Mouse (Mus musculus) neural tube, embryonic 12.5 days (tissue): Measurements from ENCODE around the gene Gm5426. TPM values are rescaled to one million over a fixed set of nuclear protein-coding genes. Genes with fewer than 3 reads are reported as not detected.
"Not testable (repeated sequence)": the region's sequence is repeated elsewhere in the genome, so short reads cannot be mapped to it uniquely, and the experiment has no call there.

Experiments
- ATAC-seq: fragments of 200-750 bp; cut with Nextera tagmentation; 2 replicates; pipeline ENCODE4 v1.8.0; 2017; ENCODE audit warnings: low read depth, mild to moderate bottlenecking, moderate TSS enrichment, moderate library complexity; ENCODE audit not compliant: low FRiP score
- H3K27ac ChIP-seq: fragments of 300-500 bp; sonication (generic); 2 replicates; pipeline ENCODE4 v1.5.1; 2016
- H3K27me3 ChIP-seq: fragments of 300-500 bp; sonication (generic); replicated peaks from 2 replicates; pipeline ENCODE4 v1.6.1; 2016; ENCODE audit warnings: mild to moderate bottlenecking
- H3K36me3 ChIP-seq: fragments of 300-500 bp; sonication (generic); 2 replicates; pipeline ENCODE4 v1.6.1; 2016; ENCODE audit warnings: mild to moderate bottlenecking
- H3K4me1 ChIP-seq: fragments of 300-500 bp; sonication (generic); 2 replicates; pipeline ENCODE4 v1.6.1; 2016
- H3K4me2 ChIP-seq: fragments of 300-500 bp; sonication (generic); replicated peaks from 2 replicates; pipeline ENCODE4 v1.6.1; 2016; ENCODE audit warnings: mild to moderate bottlenecking
- H3K4me3 ChIP-seq: fragments of 300-500 bp; sonication (generic); 2 replicates; pipeline ENCODE4 v1.5.1; 2016
- H3K9ac ChIP-seq: fragments of 300-500 bp; sonication (generic); 2 replicates; pipeline ENCODE4 v1.6.1; 2016; ENCODE audit warnings: mild to moderate bottlenecking
- H3K9me3 ChIP-seq: fragments of 300-500 bp; sonication (generic); 2 replicates; pipeline ENCODE4 v1.6.1; 2016; ENCODE audit warnings: mild to moderate bottlenecking
- WGBS: fragments of 180-500 bp; shearing (Covaris S2); methylation state at CpG from one replicate; pipeline ENCODE4 v1.1.7; 2016; 5-methylcytosine and 5-hydroxymethylcytosine counted together
- polyA plus RNA-seq: library from polyadenylated mRNA; unstranded; fragments of >200 nt; fragmentation: Nextera tagmentation; extraction: Ambion mirVana; gene quantifications from 2 replicates; pipeline ENCODE4 v1.2.1, GENCODE M21; 2016

Gene Gm5426
- polyA plus RNA-seq, 1 experiment from 2014 or later = not detected

GRCm38 (mm10) chr10:96120821-96121220 is 15.6 kb upstream of the Gm5426 start:
- Histone ChIP-seq H3K36me3 (no peaks in the 10 kb centered on the region), H3K4me1 (no peaks in the 10 kb centered on the region), H3K4me3 (no peak overlapping the region), H3K9ac (no peak overlapping the region), H3K27ac (no peak overlapping the region), H3K9me3 (no peaks in the 10 kb centered on the region), H3K27me3 (no peaks in the 10 kb centered on the region), H3K4me2 (no peak overlapping the region)
- WGBS = 92% methylated on average over 2 of the region's 2 CpGs
- ATAC-seq = no peak

- H3K4me2 ChIP-seq = no peak overlapping the region
- WGBS = 78% methylated on average over 4 of the region's 4 CpGs
These were observed 15.0 kb upstream of the Gm5426 start for GRCm38 (mm10) chr10:96121249-96122010.

DNA sequence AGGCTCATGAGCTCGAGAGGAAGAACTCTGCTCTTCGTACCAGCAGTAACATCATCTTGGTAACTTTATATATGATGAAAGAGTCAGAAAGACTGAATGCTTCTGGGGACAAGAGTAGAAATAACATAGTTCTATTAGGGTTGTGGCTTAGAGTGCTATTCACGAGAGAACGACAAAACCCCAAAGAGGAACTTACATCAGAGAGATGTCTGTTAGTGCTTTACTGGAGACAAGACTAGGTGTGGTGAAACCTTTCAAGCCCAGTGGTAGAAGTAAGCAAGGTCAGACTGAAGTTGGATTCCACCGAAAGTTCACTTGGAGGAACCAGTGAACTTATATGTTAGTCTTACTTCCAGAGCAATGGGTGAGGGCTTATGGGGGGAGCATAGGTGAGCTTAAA is 12.5 kb upstream of the Gm5426 start:
- Histone ChIP-seq H3K4me3 (no peak overlapping the region), H3K4me1 (no peaks in the 10 kb centered on the region), H3K36me3 (no peaks in the 10 kb centered on the region), H3K27ac (no peak overlapping the region), H3K9me3 (no peaks in the 10 kb centered on the region), H3K4me2 (no peak overlapping the region), H3K9ac (no peak overlapping the region), H3K27me3 (no peaks in the 10 kb centered on the region)
- no peak for ATAC-seq
- WGBS = 90% methylated on average over 5 of the region's 5 CpGs

More at GRCm38 (mm10) chr10:96121249-96122010, 15.0 kb upstream of the Gm5426 start:
- no peak for ATAC-seq
- H3K9me3 ChIP-seq = no peaks in the 10 kb centered on the region
- no peaks in the 10 kb centered on the region for H3K27me3 ChIP-seq
- H3K4me1 ChIP-seq = no peaks in the 10 kb centered on the region
- no peak overlapping the region for H3K27ac ChIP-seq
- no peak overlapping the region for H3K4me3 ChIP-seq
- H3K36me3 ChIP-seq = no peaks in the 10 kb centered on the region
- H3K9ac ChIP-seq = no peak overlapping the region

GRCm38 (mm10) chr10:96124290-96124689 is 12.1 kb upstream of the Gm5426 start:
- H3K4me1 ChIP-seq = no peaks in the 10 kb centered on the region
- no peaks in the 10 kb centered on the region for H3K9me3 ChIP-seq
- no peaks in the 10 kb centered on the region for H3K27me3 ChIP-seq
- ATAC-seq = no peak
- WGBS = 85% methylated on average over 1 of the region's 1 CpGs
- no peaks in the 10 kb centered on the region for H3K36me3 ChIP-seq
- H3K9ac ChIP-seq = no peak overlapping the region
- no peak overlapping the region for H3K4me2 ChIP-seq
- no peak overlapping the region for H3K4me3 ChIP-seq
- H3K27ac ChIP-seq = no peak overlapping the region

DNA sequence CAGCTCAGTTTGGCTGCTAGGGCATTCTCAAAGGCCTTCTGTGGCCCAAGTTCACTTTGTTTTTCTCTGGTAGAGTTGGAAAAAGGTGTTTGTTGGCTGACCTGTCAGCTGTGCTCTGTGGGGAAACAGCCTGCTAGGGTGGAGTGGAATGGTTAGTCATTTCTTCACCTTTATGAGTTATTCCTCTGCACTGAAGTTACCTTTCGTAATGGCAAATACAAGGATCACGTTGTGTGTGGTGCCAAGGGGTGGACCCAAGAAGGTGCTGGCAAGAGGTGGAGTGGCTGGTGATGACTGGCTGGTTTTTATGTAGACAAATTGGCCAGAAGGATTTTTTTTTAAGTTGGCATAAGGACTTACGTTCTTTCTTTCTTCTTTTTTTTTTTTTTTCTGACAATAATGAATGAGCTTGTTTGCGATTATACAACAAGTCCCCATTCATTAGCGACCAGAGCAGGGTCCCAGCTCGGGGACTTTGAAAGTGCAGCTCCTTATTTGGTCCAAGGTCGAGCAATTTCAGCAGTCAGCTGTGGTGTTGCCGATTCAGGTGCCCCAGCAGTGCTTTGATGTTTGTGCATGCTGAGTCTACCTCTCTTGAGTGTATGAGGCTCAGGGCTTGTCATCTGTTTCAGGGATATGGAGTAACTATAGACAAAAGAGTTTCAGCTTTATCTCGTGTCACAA is 10.5 kb upstream of the Gm5426 start:
- no peak overlapping the region for H3K4me2 ChIP-seq
- H3K27me3 ChIP-seq = no peaks in the 10 kb centered on the region
- no peak for ATAC-seq
- H3K27ac ChIP-seq = no peak overlapping the region
- WGBS = 67% methylated on average over 9 of the region's 9 CpGs
- H3K9ac ChIP-seq = no peak overlapping the region
- no peaks in the 10 kb centered on the region for H3K4me1 ChIP-seq
- no peaks in the 10 kb centered on the region for H3K36me3 ChIP-seq
- no peak overlapping the region for H3K4me3 ChIP-seq
- no peaks in the 10 kb centered on the region for H3K9me3 ChIP-seq

GRCm38 (mm10) chr10:96129213-96129612 is 7.2 kb upstream of the Gm5426 start:
- Histone ChIP-seq H3K27ac (no peak overlapping the region), H3K9me3 (no peaks in the 10 kb centered on the region), H3K9ac (no peak overlapping the region), H3K36me3 (no peaks in the 10 kb centered on the region), H3K27me3 (no peaks in the 10 kb centered on the region), H3K4me3 (no peak overlapping the region), H3K4me1 (no peaks in the 10 kb centered on the region), H3K4me2 (no peak overlapping the region)
- no peak for ATAC-seq
- WGBS = 88% methylated on average over 2 of the region's 2 CpGs

DNA sequence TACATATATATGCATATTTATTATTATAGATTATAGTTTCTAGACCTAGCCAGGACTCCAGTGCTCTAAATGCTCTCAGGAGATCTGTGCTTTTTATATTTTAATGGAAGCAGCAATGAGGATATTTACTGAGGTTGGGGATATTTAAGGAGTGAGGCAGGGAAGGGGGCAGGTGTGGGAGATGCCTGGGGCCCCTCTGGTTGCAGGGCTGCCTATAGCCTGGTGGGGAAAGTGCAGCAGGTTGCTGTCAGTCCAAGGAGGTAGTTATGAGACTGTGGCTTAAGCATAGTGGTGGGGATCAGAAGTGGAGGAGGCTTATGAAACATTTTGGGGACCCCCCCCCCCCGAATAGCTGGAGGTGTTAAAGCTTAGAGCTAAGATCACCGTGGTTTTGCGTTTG is 6.0 kb upstream of the Gm5426 start:
- ATAC-seq = no peak
- Histone ChIP-seq H3K4me3 (no peak overlapping the region), H3K27ac (no peak overlapping the region), H3K9ac (no peak overlapping the region), H3K9me3 (no peaks in the 10 kb centered on the region), H3K36me3 (no peaks in the 10 kb centered on the region), H3K4me1 (no peaks in the 10 kb centered on the region), H3K4me2 (no peak overlapping the region), H3K27me3 (no peaks in the 10 kb centered on the region)
- WGBS = 93% methylated on average over 3 of the region's 3 CpGs

GRCm38 (mm10) chr10:96131112-96131511 is 5.3 kb upstream of the Gm5426 start:
- 96% methylated on average over 6 of the region's 6 CpGs for WGBS
- H3K27me3 ChIP-seq = no peaks in the 10 kb centered on the region
- H3K4me1 ChIP-seq = no peaks in the 10 kb centered on the region
- no peak overlapping the region for H3K9ac ChIP-seq
- H3K36me3 ChIP-seq = no peaks in the 10 kb centered on the region
- H3K4me2 ChIP-seq = no peak overlapping the region
- no peak overlapping the region for H3K27ac ChIP-seq
- no peaks in the 10 kb centered on the region for H3K9me3 ChIP-seq
- no peak for ATAC-seq
- no peak overlapping the region for H3K4me3 ChIP-seq

GRCm38 (mm10) chr10:96132161-96132560 is 4.2 kb upstream of the Gm5426 start:
- Histone ChIP-seq H3K9me3 (no peaks in the 10 kb centered on the region), H3K4me3 (no peak overlapping the region), H3K27ac (no peak overlapping the region), H3K4me1 (no peaks in the 10 kb centered on the region), H3K4me2 (no peak overlapping the region), H3K27me3 (no peaks in the 10 kb centered on the region), H3K9ac (no peak overlapping the region), H3K36me3 (no peaks in the 10 kb centered on the region)
- WGBS = 42% methylated on average over 6 of the region's 6 CpGs
- no peak for ATAC-seq

DNA sequence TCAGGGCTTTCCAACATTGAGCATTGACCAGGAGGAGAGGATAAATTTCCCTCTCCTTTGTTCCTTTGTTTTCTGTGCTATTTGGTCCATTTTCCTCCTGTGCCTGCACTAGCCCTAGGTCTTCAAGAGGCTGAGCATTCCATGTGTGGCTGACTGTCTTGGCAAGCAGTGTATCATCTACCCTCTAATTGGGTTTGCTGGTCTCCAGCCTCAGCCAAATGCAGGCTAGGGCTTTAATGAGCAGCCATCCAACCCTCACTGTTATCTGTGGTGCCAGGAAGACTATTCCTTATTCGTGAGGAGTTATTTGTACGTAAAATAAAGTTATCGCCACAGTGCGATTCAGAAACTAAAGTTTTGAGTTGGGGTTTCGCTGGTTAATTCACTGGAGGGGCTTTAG is 2.2 kb downstream of the Gm5426 start:
- Histone ChIP-seq H3K4me1 (no peaks in the 10 kb centered on the region), H3K4me2 (no peak overlapping the region), H3K9me3 (no peaks in the 10 kb centered on the region), H3K4me3 (no peak overlapping the region), H3K27me3 (no peaks in the 10 kb centered on the region), H3K9ac (no peak overlapping the region), H3K27ac (no peak overlapping the region), H3K36me3 (no peaks in the 10 kb centered on the region)
- no peak for ATAC-seq
- WGBS = 95% methylated on average over 5 of the region's 5 CpGs

- not testable (repeated sequence) for H3K9ac ChIP-seq, H3K27ac ChIP-seq, ATAC-seq, H3K4me2 ChIP-seq, H3K9me3 ChIP-seq, H3K4me1 ChIP-seq, H3K4me3 ChIP-seq, H3K36me3 ChIP-seq, H3K27me3 ChIP-seq
- 96% methylated on average over 4 of the region's 4 CpGs for WGBS
These were observed 2.9 kb downstream of the Gm5426 start for GRCm38 (mm10) chr10:96139274-96139673.

DNA sequence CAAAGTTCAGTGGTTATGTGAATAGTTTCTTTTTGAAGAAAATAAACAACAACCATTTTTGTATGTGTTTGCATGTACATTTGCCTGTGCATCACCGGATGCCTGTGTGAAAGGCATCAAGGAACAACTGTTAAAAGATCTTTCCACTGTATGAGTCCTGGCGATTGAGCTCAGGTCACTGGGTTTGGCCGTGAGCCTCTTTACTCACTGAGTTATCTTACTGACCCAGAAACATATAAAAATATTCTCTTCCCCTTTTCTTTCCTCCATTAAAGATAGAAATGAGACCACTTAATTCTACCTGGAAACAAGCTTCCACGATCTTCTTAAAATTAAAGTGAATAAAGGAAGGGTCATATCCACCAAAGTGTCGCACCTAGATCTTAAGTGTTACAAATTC is 10.2 kb downstream of the Gm5426 start:
- H3K4me3 ChIP-seq = no peak overlapping the region
- H3K9me3 ChIP-seq = no peaks in the 10 kb centered on the region
- H3K27me3 ChIP-seq = no peaks in the 10 kb centered on the region
- peaks cover 8% of the 10 kb centered on the region; the same call in 1 of the 2 replicates for H3K4me1 ChIP-seq
- no peak overlapping the region for H3K4me2 ChIP-seq
- H3K27ac ChIP-seq = no peak overlapping the region
- 94% methylated on average over 5 of the region's 5 CpGs for WGBS
- no peak overlapping the region for H3K9ac ChIP-seq
- no peak for ATAC-seq
- H3K36me3 ChIP-seq = no peaks in the 10 kb centered on the region
